Mouse (Mus musculus) ES-Bruce4 (cell line): Measurements from ENCODE around the gene Arhgap15.

Experiments used
- CTCF ChIP-seq: IDR thresholded peaks from one replicate; pipeline ENCODE4 v1.8.1; 2011; ENCODE audit warnings: low read depth, low read length
- EP300 ChIP-seq: IDR thresholded peaks from 2 replicates; pipeline ENCODE4 v1.6.1; 2011; ENCODE audit warnings: low read depth, low read length; ENCODE audit not compliant: insufficient read depth
- POLR2A ChIP-seq: IDR thresholded peaks from one replicate; pipeline ENCODE4 v1.8.1; 2011; ENCODE audit warnings: low read length; ENCODE audit not compliant: insufficient read depth

- TF ChIP-seq POLR2A (no peak), CTCF (no peak), EP300 (no peak)
Observed at GRCm38 (mm10) chr2:43986066-43986465, 237.4 kb downstream of the Arhgap15 start.
